Mouse (Mus musculus): ENCODE data around the gene Adgre5. TPM values are rescaled to one million over a fixed set of nuclear protein-coding genes. Genes with fewer than 3 reads are reported as not detected.

Adgre5 gene
- polyA plus RNA-seq, 1 experiment = 21.3 TPM

DNA sequence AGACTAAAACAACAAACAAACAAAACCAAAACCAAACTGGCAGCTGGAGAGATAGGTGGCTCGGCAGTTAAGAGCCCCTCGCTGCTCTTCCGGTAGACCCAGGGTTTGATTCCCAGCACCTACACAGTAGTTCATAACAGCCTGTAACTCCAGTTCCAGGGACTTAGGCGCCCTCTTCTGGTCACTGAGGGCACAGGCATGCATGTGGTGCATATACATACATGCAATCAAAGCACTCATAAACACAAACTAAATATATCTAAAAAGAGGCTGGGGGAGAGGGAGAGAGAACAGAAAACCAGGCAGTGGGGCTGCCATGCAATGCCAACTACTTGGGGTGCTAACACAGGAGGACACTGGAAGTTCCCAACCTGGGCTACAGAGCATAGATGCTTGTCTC lies 3.8 kb downstream of the Adgre5 start:
- TF ChIP-seq POLR2A (IDR thresholded peaks at IDR 0.05; ENCODE audit: borderline replicate concordance, extremely low read depth, insufficient read depth, insufficient read length, poor library complexity, severe bottlenecking) = no peak
- no peak for TF ChIP-seq CTCF (IDR thresholded peaks at IDR 0.05; ENCODE audit: borderline replicate concordance, extremely low read depth, insufficient read depth, insufficient read length)

DNA sequence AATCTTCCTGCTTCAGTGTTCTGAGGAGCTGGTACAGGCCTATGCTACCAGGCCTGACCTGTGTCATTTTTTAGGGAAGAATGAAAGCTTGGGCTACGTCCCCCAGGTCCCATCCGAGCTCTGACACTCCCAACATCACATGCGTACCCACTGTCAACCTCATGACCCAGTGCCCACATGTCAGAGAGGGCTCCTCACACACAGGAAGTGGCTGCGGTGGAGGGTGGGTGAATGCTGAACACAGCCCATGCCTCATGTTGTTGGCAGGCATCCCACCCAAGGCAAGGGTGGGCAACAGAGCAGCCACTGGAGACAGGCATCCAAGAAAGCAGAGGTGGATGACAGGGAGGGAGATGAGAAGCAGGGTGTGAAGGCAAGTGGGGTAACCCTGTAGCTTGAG lies 4.4 kb downstream of the Adgre5 start:
- TF ChIP-seq POLR2A (IDR thresholded peaks at IDR 0.05; ENCODE audit: borderline replicate concordance, extremely low read depth, insufficient read depth, insufficient read length, poor library complexity, severe bottlenecking) (no peak), CTCF (IDR thresholded peaks at IDR 0.05; ENCODE audit: borderline replicate concordance, extremely low read depth, insufficient read depth, insufficient read length) (no peak)
- DNase-seq (ENCODE audit: low read depth) = no peak

More for the DNA sequence above, 3.8 kb downstream of the Adgre5 start:
- no peak for DNase-seq (ENCODE audit: low read depth)

- TF ChIP-seq CTCF (IDR thresholded peaks at IDR 0.05; ENCODE audit: borderline replicate concordance, extremely low read depth, insufficient read depth, insufficient read length) (no peak), POLR2A (IDR thresholded peaks at IDR 0.05; ENCODE audit: borderline replicate concordance, extremely low read depth, insufficient read depth, insufficient read length, poor library complexity, severe bottlenecking) (no peak)
- no peak for DNase-seq (ENCODE audit: low read depth)
These were observed 8.2 kb downstream of the Adgre5 start for GRCm38 (mm10) chr8:83732919-83733318.

- no peak for DNase-seq (ENCODE audit: low read depth)
- TF ChIP-seq CTCF (IDR thresholded peaks at IDR 0.05; ENCODE audit: borderline replicate concordance, extremely low read depth, insufficient read depth, insufficient read length) = no peak
- TF ChIP-seq POLR2A (IDR thresholded peaks at IDR 0.05; ENCODE audit: borderline replicate concordance, extremely low read depth, insufficient read depth, insufficient read length, poor library complexity, severe bottlenecking) = no peak
These were observed 9.2 kb downstream of the Adgre5 start for GRCm38 (mm10) chr8:83731906-83732305.

DNA sequence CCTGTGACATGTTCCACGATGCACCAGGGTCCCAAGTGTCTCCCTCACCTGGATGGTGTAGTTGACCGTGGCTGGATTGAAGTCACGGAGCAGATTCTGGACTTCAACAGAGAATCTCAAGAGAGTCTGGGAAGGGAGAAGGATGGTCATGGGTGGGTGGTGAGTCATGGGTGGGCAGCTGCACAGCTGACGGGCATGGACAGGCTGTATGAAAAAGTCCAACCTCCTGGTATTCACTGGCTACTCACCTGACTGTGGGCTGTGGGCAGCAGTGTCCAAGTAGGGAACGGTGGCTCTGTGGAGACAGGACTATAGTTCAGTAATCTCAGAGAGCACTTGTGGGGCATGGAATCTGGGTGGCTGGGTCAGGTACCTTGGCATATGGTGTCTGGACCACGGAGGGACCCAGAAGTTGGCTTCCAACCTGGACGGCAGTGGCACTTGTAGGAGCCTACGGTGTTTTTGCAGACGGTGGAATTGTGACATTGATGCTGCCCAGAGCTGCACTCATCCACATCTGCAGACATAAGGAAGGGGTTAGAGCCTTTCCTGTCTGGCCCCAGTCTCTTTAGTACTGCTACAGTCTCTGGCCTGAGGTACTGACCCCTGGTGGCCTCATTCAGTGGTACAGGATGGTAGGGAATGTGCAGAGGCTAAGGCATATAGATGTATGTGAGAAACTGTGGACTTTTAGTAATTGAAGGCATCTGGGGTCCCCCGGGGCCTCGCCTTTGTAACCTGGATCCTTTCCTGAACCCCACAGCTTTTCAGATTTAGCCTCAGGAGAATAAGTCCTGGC lies 11.9 kb downstream of the Adgre5 start:
- DNase-seq (ENCODE audit: low read depth) = no peak
- no peak for TF ChIP-seq POLR2A (IDR thresholded peaks at IDR 0.05; ENCODE audit: borderline replicate concordance, extremely low read depth, insufficient read depth, insufficient read length, poor library complexity, severe bottlenecking)
- TF ChIP-seq CTCF (IDR thresholded peaks at IDR 0.05; ENCODE audit: borderline replicate concordance, extremely low read depth, insufficient read depth, insufficient read length) = peak; percentile 61; the same call in 1 of the 2 replicates

DNA sequence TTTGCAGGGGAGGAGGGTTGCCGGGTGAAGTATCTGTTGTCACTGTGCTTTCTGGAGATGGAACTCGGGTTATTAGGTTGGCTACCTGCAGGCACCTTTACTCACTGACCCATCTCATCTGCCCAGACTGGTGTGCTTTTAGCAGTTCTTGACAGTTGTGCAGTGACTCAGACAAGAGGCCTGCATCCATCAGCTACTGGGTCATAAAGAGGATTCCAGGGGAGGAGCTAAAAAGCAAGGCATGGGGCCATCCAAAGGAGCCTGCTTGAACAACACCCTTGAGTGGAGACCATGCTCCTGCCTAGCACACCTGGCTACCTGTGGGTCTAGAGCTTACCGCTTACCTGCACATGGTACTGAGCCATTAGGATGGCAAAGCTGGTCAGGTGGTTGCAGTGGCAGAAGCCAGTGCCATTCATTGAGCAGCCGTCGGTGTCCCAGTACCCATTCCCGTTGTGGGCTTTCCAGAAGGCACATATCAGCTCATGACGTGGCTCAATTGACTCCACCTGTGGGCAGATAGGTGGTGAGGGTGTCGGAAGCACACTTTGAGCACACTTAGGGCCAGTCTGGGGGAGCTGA lies 15.5 kb downstream of the Adgre5 start:
- no peak for TF ChIP-seq POLR2A (IDR thresholded peaks at IDR 0.05; ENCODE audit: borderline replicate concordance, extremely low read depth, insufficient read depth, insufficient read length, poor library complexity, severe bottlenecking)
- no peak for TF ChIP-seq CTCF (IDR thresholded peaks at IDR 0.05; ENCODE audit: borderline replicate concordance, extremely low read depth, insufficient read depth, insufficient read length)
- no peak for DNase-seq (ENCODE audit: low read depth)

DNA sequence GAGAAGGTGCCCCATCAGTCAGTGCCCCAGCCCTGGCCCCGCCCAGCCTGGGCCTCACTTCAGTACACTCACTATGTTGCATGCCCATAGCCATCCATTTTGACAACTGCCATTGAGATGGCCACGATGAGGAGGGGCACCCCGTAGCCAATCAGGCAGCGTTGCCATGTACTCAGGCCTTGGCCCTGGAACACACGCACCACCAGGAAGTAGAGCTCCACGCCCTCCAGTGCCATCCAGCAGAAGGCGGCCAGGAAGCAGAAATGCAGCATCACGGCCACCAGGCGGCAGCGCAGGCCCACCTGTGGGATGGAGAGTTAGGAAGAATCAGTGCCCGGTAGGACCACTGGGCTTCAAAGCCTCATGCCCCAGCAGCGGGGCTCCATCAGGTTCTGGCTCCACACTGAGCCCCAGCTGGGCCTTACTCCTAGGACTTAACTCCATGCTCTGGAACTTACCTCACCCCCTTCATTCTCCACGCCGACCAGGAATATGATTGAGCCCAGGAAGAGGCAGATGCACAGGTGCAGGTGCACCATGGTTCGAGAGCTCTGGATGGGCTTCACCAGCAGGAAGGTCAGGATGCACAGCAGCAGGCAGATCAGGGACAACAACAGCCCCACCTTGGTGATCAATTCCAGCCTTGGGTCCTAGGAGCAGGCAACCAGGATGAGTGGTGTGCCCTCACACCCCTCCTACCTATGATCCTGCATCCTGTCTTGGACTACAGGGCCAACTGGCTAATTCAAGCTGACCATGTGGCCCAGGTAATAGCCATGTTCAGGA lies 16.2 kb downstream of the Adgre5 start:
- peak; percentile 76 for DNase-seq (ENCODE audit: low read depth)
- TF ChIP-seq POLR2A (IDR thresholded peaks at IDR 0.05; ENCODE audit: borderline replicate concordance, extremely low read depth, insufficient read depth, insufficient read length, poor library complexity, severe bottlenecking) (no peak), CTCF (IDR thresholded peaks at IDR 0.05; ENCODE audit: borderline replicate concordance, extremely low read depth, insufficient read depth, insufficient read length) (peak; percentile 84)

DNA sequence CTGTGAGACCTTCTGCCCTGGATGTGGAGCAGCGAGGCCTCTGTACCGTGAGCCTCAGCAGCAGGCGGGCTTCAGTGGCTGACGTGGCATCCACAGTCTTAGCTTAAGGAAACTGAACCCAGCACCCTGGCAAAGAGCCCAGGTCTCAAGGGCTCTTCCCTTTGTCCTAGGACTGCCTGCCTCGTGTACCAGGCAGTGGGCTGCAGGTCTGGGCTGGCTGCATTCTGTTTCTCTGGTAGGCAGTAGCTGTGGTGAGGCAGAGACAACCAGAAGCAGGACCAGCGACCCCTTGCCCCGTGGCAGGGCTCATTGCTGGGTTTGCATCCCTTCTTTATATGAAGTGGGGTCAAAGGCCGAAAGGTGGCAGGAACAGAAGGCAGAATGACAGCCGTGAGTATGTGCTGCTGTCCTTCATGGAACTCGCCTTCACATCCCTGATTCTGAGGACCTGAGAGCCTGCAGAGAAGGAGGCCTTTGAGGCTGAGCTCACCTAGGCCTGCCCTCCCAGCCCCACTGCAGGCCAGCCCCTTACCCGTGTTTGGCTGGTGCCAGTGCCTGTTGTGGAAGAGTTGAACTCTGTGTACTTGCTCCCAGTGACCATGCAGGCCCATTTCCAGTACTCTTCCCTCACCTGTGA lies 17.6 kb downstream of the Adgre5 start:
- TF ChIP-seq CTCF (IDR thresholded peaks at IDR 0.05; ENCODE audit: borderline replicate concordance, extremely low read depth, insufficient read depth, insufficient read length) (no peak), POLR2A (IDR thresholded peaks at IDR 0.05; ENCODE audit: borderline replicate concordance, extremely low read depth, insufficient read depth, insufficient read length, poor library complexity, severe bottlenecking) (no peak)
- no peak for DNase-seq (ENCODE audit: low read depth)

DNA sequence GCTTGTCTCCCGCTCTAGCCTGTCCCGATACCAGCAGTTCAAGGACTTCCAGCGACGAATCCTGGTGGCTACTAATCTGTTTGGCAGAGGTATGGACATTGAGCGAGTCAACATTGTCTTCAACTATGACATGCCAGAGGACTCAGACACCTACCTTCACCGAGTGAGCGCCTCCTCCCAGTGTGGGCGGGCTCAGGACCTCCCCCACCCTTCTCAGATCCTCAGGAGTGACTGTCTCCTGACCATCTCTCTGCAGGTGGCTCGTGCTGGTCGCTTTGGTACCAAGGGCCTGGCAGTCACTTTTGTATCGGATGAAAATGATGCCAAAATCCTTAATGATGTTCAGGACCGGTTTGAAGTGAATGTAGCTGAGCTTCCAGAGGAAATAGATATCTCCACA lies 18.5 kb downstream of the Adgre5 start:
- no peak for TF ChIP-seq POLR2A (IDR thresholded peaks at IDR 0.05; ENCODE audit: borderline replicate concordance, extremely low read depth, insufficient read depth, insufficient read length, poor library complexity, severe bottlenecking)
- TF ChIP-seq CTCF (IDR thresholded peaks at IDR 0.05; ENCODE audit: borderline replicate concordance, extremely low read depth, insufficient read depth, insufficient read length) = no peak
- DNase-seq (ENCODE audit: low read depth) = no peak

- DNase-seq (ENCODE audit: low read depth) = no peak
- TF ChIP-seq POLR2A (IDR thresholded peaks at IDR 0.05; ENCODE audit: borderline replicate concordance, extremely low read depth, insufficient read depth, insufficient read length, poor library complexity, severe bottlenecking) (no peak), CTCF (IDR thresholded peaks at IDR 0.05; ENCODE audit: borderline replicate concordance, extremely low read depth, insufficient read depth, insufficient read length) (no peak)
These were observed 19.6 kb downstream of the Adgre5 start for GRCm38 (mm10) chr8:83721405-83722025.

All from brain, embryonic 14.5 days (tissue).